Mouse (Mus musculus) brain, embryonic 14.5 days (tissue): ENCODE data around the gene Gdpd5.

Experiments used
- CTCF ChIP-seq: fragments of 200-500 bp; IDR thresholded peaks from 2 replicates; pipeline ENCODE4 v1.5.1; 2012; ENCODE audit warnings: inconsistent platforms, mild to moderate bottlenecking, moderate library complexity, borderline replicate concordance; ENCODE audit not compliant: insufficient read depth, insufficient read length; ENCODE audit errors: extremely low read depth
- POLR2A ChIP-seq: fragments of 200-500 bp; IDR thresholded peaks from 2 replicates; pipeline ENCODE4 v1.6.1; 2012; ENCODE audit warnings: mild to moderate bottlenecking, inconsistent platforms, borderline replicate concordance; ENCODE audit not compliant: poor library complexity, insufficient read depth, insufficient read length, severe bottlenecking; ENCODE audit errors: extremely low read depth

GRCm38 (mm10) chr7:99386030-99386429 is 4.8 kb downstream of the Gdpd5 start:
- TF ChIP-seq CTCF = no peak
- no peak for TF ChIP-seq POLR2A
